Comparison of ENCODE assay signal across 8 mouse cellular contexts in the genomic region with DNA sequence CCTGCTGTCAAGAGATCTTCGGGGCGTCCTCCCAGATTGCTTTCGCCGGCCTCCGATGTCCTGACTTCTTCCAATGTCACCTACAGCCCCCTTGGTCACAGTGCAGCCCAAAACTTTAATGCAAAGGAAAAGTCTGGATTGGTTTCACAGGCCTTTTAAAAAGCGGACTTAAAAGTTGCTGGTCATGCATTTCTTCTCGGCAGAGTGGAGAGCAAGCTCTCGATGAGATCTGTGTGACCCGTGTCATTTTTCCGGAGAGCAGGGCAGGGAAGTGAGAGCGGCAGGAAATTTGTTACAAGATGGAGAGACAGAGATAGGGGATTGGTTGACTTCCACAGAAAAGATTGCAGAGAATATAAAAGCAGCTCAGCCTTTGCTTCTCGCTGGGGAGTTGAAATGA. TPM values are rescaled to one million over a fixed set of nuclear protein-coding genes. Genes with fewer than 3 reads are reported as not detected.
A peak's percentile ranks its signal among the peaks of the same experiment; 100 is the strongest.
DNase-seq lines count a peak whose midpoint lies in the region; ATAC-seq and TF ChIP-seq lines count a peak whose summit lies in the region.

No protein-coding gene starts in this region.

- peak overlapping the region; percentile 94 for H3K9ac ChIP-seq in heart, postnatal 0 days (replicated peaks; ENCODE audit: low read depth, low read length)
- H3K9ac ChIP-seq in neural tube, embryonic 11.5 days (ENCODE audit: low read length), result peak overlapping the region; percentile 82

- no peaks in the 10 kb centered on the region for H3K27me3 ChIP-seq in heart, postnatal 0 days (ENCODE audit: control insufficient read depth, insufficient read depth, low read length)
- no peaks in the 10 kb centered on the region for H3K27me3 ChIP-seq in neural tube, embryonic 11.5 days (ENCODE audit: control insufficient read depth, insufficient read depth, low read length)

- peak; percentile 14; the same call in 1 of the 2 replicates for ATAC-seq in common myeloid progenitor, adult 5-6 weeks (replicated peaks; ENCODE audit: low read depth, poor library complexity, severe bottlenecking)
- no peak for ATAC-seq in heart, postnatal 0 days (ENCODE audit: insufficient read depth, low read depth)
- no peak for ATAC-seq in neural tube, embryonic 11.5 days (ENCODE audit: insufficient read depth, low FRiP score, low TSS enrichment)

- WGBS in heart, postnatal 0 days, result under 1% methylated on average over 12 of the region's 12 CpGs
- WGBS in neural tube, embryonic 11.5 days, result 1% methylated on average over 12 of the region's 12 CpGs

- TF ChIP-seq EP300 in heart, postnatal 0 days (IDR thresholded peaks at IDR 0.05; ENCODE audit: low read depth), result no peak

- peaks cover 20% of the 10 kb centered on the region for H3K4me1 ChIP-seq in heart, postnatal 0 days (ENCODE audit: control insufficient read depth, insufficient read depth)
- peaks cover 17% of the 10 kb centered on the region; the same call in 1 of the 2 replicates for H3K4me1 ChIP-seq in neural tube, embryonic 11.5 days (ENCODE audit: control insufficient read depth, insufficient read depth, low read length)

- no peaks in the 10 kb centered on the region for H3K9me3 ChIP-seq in heart, postnatal 0 days (replicated peaks; ENCODE audit: control insufficient read depth, low read length)
- no peaks in the 10 kb centered on the region for H3K9me3 ChIP-seq in neural tube, embryonic 11.5 days (ENCODE audit: control insufficient read depth, low read length)

- peak overlapping the region; percentile 95 for H3K27ac ChIP-seq in layer of hippocampus, adult 2 months
- H3K27ac ChIP-seq in heart, postnatal 0 days (ENCODE audit: low read depth), result peak overlapping the region; percentile 89
- no peak overlapping the region for H3K27ac ChIP-seq in neural tube, embryonic 11.5 days (ENCODE audit: low read depth, low read length)

- peak overlapping the region; percentile 83 for H3K4me2 ChIP-seq in heart, postnatal 0 days (ENCODE audit: low read depth, low read length)
- H3K4me2 ChIP-seq in neural tube, embryonic 11.5 days (ENCODE audit: low read depth), result peak overlapping the region; percentile 74

- H3K36me3 ChIP-seq in heart, postnatal 0 days (replicated peaks; ENCODE audit: control insufficient read depth, insufficient read depth, low read length), result no peaks in the 10 kb centered on the region
- no peaks in the 10 kb centered on the region for H3K36me3 ChIP-seq in neural tube, embryonic 11.5 days (ENCODE audit: control insufficient read depth, insufficient read depth, low read length)

- H3K4me3 ChIP-seq in layer of hippocampus, adult 2 months, result peak overlapping the region; percentile 84
- peak overlapping the region; percentile 98 for H3K4me3 ChIP-seq in heart, postnatal 0 days (ENCODE audit: low read depth, low read length)
- H3K4me3 ChIP-seq in neural tube, embryonic 11.5 days (ENCODE audit: low read depth, low read length), result peak overlapping the region; percentile 77

- DNase-seq in layer of hippocampus, adult 2 months (ENCODE audit: low spot score in 2 of 2), result no peak
- DNase-seq in layer of hippocampus, postnatal 10 days (ENCODE audit: low spot score in 2 of 2), result no peak
- DNase-seq in heart, postnatal 0 days (ENCODE audit: low spot score), result peak; percentile 16
- peak; percentile 30 for DNase-seq in liver
- DNase-seq in neural tube, embryonic 11.5 days (ENCODE audit: low spot score), result no peak
- DNase-seq in layer of hippocampus, adult 11-12 months (ENCODE audit: low spot score), result no peak
- DNase-seq in retina, embryonic 14.5 days (ENCODE audit: low spot score), result no peak

- TF ChIP-seq CTCF in layer of hippocampus, adult 2 months (conservative IDR thresholded peaks at IDR 0.05), result no peak
- no peak for TF ChIP-seq CTCF in heart, postnatal 0 days (IDR thresholded peaks at IDR 0.05; ENCODE audit: low read depth)

RNA-seq across cellular contexts. Expression of a gene that starts 0.9 kb away (rescaled TPM):
- total RNA-seq in layer of hippocampus, adult 2 months (2021), result 10 to 100 TPM; 44.1 to 44.7 TPM
- total RNA-seq in layer of hippocampus, postnatal 10 days (2021), result 10 to 100 TPM; 42.2 to 48.3 TPM
- total RNA-seq in common myeloid progenitor, adult 5-6 weeks (2017), result 30.9 and 32.4 TPM in 2 replicates
- 69.3 and 83.2 TPM in 2 replicates for total RNA-seq in heart, postnatal 0 days (2014; rRNA removed; ENCODE audit: low replicate concordance)
- 12.7 and 14.5 TPM in 2 replicates for polyA plus RNA-seq in heart, postnatal 0 days (2015; fragmentation: Nextera tagmentation; extraction: Ambion mirVana)
- 48.4 and 49.0 TPM in 2 replicates for polyA plus RNA-seq in neural tube, embryonic 11.5 days (2014; fragmentation: Nextera tagmentation; extraction: Ambion mirVana)

RNA-seq across cellular contexts. Expression of a gene that starts 18.5 kb away (rescaled TPM):
- 10 to 100 TPM; 23.2 to 25.2 TPM for total RNA-seq in layer of hippocampus, adult 2 months (2021)
- 10 to 100 TPM; 18.9 to 23.4 TPM for total RNA-seq in layer of hippocampus, postnatal 10 days (2021)
- 80.6 and 88.3 TPM in 2 replicates for total RNA-seq in common myeloid progenitor, adult 5-6 weeks (2017)
- total RNA-seq in heart, postnatal 0 days (2014; rRNA removed; ENCODE audit: low replicate concordance), result 22.0 and 39.8 TPM in 2 replicates
- 17.9 and 19.9 TPM in 2 replicates for polyA plus RNA-seq in heart, postnatal 0 days (2015; fragmentation: Nextera tagmentation; extraction: Ambion mirVana)
- 54.7 and 64.5 TPM in 2 replicates for polyA plus RNA-seq in neural tube, embryonic 11.5 days (2014; fragmentation: Nextera tagmentation; extraction: Ambion mirVana)

RNA-seq across cellular contexts. Expression of a gene that starts 49.2 kb away (rescaled TPM):
- under 1 TPM in 1 of 2 experiments, not detected in 1; 0.15 TPM for total RNA-seq in layer of hippocampus, adult 2 months (2021)
- under 1 TPM in 1 of 2 experiments, not detected in 1; 0.31 TPM for total RNA-seq in layer of hippocampus, postnatal 10 days (2021)
- not detected in 2 replicates for total RNA-seq in common myeloid progenitor, adult 5-6 weeks (2017)
- total RNA-seq in heart, postnatal 0 days (2014; rRNA removed; ENCODE audit: low replicate concordance), result not detected in 2 replicates
- polyA plus RNA-seq in heart, postnatal 0 days (2015; fragmentation: Nextera tagmentation; extraction: Ambion mirVana), result not detected in 2 replicates
- 16.4 and 23.0 TPM in 2 replicates for polyA plus RNA-seq in neural tube, embryonic 11.5 days (2014; fragmentation: Nextera tagmentation; extraction: Ambion mirVana)

Comparison
In these comparisons a context has a peak if more than half of its experiments do, and no peak if none do; other contexts are left out.
1. DNase-seq: peak in heart, postnatal 0 days (single experiment) and liver (single experiment); none in layer of hippocampus, adult 2 months (0 of 2), layer of hippocampus, postnatal 10 days (0 of 2), neural tube, embryonic 11.5 days (single experiment), layer of hippocampus, adult 11-12 months (single experiment) and retina, embryonic 14.5 days (single experiment).
2. Peak in every context shown above with its lines, with median percentiles within 50 percentile points of each other: H3K4me3 ChIP-seq.